Mouse (Mus musculus) liver, embryonic 13.5 days (tissue): ENCODE data around the gene Lhx4. TPM values are rescaled to one million over a fixed set of nuclear protein-coding genes. Genes with fewer than 3 reads are reported as not detected.

Source experiments
- ATAC-seq: fragments of 200-750 bp; cut with Nextera tagmentation; 2 replicates; pipeline ENCODE4 v1.8.0; 2017; ENCODE audit warnings: low read depth, mild to moderate bottlenecking, moderate number of reproducible peaks, moderate library complexity
- DNase-seq: peaks from one replicate; pipeline ENCODE4 v3.0.0; 2022
- H3K27ac ChIP-seq: fragments of 300-500 bp; sonication (generic); 2 replicates; pipeline ENCODE4 v1.5.1; 2015; ENCODE audit warnings: moderate library complexity, mild to moderate bottlenecking, inconsistent platforms
- H3K27me3 ChIP-seq: fragments of 300-500 bp; sonication (generic); 2 replicates; pipeline ENCODE4 v1.6.1; 2015; ENCODE audit warnings: mild to moderate bottlenecking, inconsistent platforms
- H3K36me3 ChIP-seq: fragments of 300-500 bp; sonication (generic); 2 replicates; pipeline ENCODE4 v1.6.1; 2015; ENCODE audit warnings: mild to moderate bottlenecking, inconsistent platforms
- H3K4me1 ChIP-seq: fragments of 300-500 bp; sonication (generic); replicated peaks from 2 replicates; pipeline ENCODE4 v1.6.1; 2015; ENCODE audit warnings: inconsistent platforms
- H3K4me2 ChIP-seq: fragments of 300-500 bp; sonication (generic); 2 replicates; pipeline ENCODE4 v1.6.1; 2015; ENCODE audit warnings: inconsistent platforms, mild to moderate bottlenecking, moderate library complexity
- H3K4me3 ChIP-seq: fragments of 300-500 bp; sonication (generic); replicated peaks from 2 replicates; pipeline ENCODE4 v1.5.1; 2015; ENCODE audit warnings: mild to moderate bottlenecking, inconsistent platforms
- H3K9ac ChIP-seq: fragments of 300-500 bp; sonication (generic); 2 replicates; pipeline ENCODE4 v1.6.1; 2015; ENCODE audit warnings: mild to moderate bottlenecking, inconsistent platforms
- H3K9me3 ChIP-seq: fragments of 300-500 bp; sonication (generic); replicated peaks from 2 replicates; pipeline ENCODE4 v1.6.1; 2016; ENCODE audit warnings: inconsistent platforms
- WGBS: fragments of 180-500 bp; shearing (Covaris S2); methylation state at CpG from one replicate; pipeline ENCODE4 v1.1.7; 2015; ENCODE audit not compliant: insufficient replicate concordance; 5-methylcytosine and 5-hydroxymethylcytosine counted together
- polyA plus RNA-seq: library from polyadenylated mRNA; unstranded; fragments of >200 nt; fragmentation: Nextera tagmentation; extraction: Ambion mirVana; gene quantifications from 2 replicates; pipeline ENCODE4 v1.2.1, GENCODE M21; 2015

Lhx4 gene
- polyA plus RNA-seq, 1 experiment from 2014 or later, result not detected

DNA sequence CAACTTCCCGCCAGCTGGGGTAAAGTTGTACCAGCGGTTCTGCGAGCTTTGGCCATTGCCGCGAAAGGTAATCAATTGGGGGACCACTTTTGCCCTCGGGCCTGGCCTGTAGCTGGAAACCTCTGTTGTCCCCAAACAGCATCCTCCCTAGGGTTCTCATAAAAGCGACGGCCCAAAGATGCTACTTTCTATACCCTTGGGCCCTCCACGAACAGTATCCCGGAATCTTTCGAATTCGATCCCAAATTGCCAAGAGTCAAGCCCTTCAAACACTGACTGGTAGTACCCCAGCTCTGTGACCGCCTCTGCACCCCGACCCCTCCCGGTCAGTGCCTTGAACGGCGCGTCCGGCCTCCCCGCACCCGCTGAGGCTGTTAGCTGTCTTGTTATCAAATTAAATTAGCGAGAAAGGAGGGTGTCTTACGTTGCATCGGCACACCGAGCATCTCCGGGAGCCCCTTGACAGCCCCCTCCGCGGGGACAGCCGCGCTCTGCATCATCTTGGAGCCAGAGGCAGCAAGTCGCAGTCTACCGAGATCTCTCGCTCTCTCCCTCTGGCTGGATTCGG lies 10.0 kb downstream of the Lhx4 start:
- ATAC-seq, result no peak
- H3K36me3 ChIP-seq, result no peaks in the 10 kb centered on the region
- no peak overlapping the region for H3K27ac ChIP-seq
- peak overlapping the region; percentile 55 for H3K4me3 ChIP-seq
- H3K4me2 ChIP-seq, result peak overlapping the region; percentile 75
- peaks cover 94% of the 10 kb centered on the region for H3K27me3 ChIP-seq
- peaks cover 26% of the 10 kb centered on the region for H3K4me1 ChIP-seq
- 1% methylated on average over 34 of the region's 34 CpGs for WGBS
- DNase-seq, result no peak
- H3K9me3 ChIP-seq, result no peaks in the 10 kb centered on the region
- no peak overlapping the region for H3K9ac ChIP-seq

DNA sequence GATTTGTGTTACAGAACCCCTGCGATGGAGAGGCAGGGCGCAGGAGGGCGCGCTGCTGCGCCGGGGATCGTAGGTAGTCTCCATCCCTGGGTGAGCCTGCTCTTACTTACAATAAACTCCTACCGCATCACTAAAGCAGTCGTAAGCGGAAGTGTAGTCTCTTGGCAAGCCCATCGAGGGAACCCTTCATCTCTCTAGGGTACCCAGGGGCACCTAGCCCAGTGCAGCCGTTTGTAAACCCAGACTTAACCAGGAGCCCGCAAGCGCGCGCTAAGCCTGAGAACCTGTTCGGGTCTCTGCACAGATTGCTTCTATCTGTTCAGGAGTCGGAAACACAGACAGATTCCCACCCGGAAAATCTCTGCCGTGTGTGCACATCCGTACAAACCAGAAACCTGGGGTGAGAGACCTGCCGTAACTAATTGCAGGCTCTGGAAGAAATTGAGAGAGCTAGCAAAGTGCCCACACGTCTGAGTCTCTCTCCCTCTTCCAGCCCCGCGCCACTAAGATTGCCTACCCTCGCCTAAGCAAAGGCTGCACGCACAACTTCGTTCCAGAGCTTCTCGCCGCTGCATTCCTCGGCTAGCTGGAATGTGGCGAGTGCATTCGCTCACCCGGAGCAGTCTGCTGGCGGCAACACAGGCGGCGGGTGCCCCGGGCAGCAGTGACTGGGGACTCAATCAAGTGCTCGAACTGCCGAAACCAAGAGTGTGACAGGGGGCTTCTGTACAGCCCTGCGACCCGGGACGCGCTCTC lies 10.7 kb downstream of the Lhx4 start:
- Histone ChIP-seq H3K4me1 (peaks cover 29% of the 10 kb centered on the region), H3K27me3 (peaks cover 94% of the 10 kb centered on the region), H3K36me3 (no peaks in the 10 kb centered on the region), H3K27ac (no peak overlapping the region), H3K9me3 (no peaks in the 10 kb centered on the region), H3K9ac (no peak overlapping the region), H3K4me3 (no peak overlapping the region), H3K4me2 (peak overlapping the region; percentile 75; the same call in 1 of the 2 replicates)
- ATAC-seq (no peak), DNase-seq (no peak)
- 2% methylated on average over 44 of the region's 44 CpGs for WGBS

DNA sequence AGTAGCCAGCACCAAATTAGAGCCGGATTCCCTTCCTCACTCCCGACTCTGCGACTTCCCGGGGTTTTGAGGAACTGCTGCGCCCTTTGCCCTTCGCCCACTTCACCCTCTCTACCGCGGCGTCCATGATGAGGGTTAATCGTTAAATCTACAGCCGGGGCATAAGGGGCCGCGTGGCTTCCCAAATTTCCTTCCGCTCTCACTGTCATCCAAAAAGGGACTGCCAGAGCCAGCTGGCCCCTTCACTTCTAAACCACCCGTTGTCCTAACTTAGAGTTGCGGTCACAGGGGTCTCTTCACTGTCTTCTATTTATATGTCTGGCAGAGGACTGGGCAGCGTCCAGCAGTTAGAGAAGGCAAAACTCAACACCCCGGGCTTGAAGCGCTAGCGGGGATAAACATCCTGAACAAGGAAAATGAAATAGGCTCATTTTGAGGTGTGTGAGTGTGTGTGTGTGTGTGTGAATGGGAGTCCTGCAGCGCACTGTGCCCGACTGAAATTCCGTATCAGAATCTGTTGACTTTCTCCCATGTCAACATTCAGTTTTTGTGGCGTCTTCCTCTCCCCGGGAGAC lies 13.6 kb downstream of the Lhx4 start:
- Histone ChIP-seq H3K4me2 (no peak overlapping the region), H3K4me3 (peak overlapping the region; percentile 6; the same call in 1 of the 2 replicates), H3K27ac (no peak overlapping the region), H3K9ac (no peak overlapping the region), H3K9me3 (no peaks in the 10 kb centered on the region), H3K36me3 (no peaks in the 10 kb centered on the region), H3K4me1 (peaks cover 29% of the 10 kb centered on the region), H3K27me3 (peaks cover 99% of the 10 kb centered on the region)
- no peak for ATAC-seq
- DNase-seq, result no peak
- 2% methylated on average over 25 of the region's 25 CpGs for WGBS

DNA sequence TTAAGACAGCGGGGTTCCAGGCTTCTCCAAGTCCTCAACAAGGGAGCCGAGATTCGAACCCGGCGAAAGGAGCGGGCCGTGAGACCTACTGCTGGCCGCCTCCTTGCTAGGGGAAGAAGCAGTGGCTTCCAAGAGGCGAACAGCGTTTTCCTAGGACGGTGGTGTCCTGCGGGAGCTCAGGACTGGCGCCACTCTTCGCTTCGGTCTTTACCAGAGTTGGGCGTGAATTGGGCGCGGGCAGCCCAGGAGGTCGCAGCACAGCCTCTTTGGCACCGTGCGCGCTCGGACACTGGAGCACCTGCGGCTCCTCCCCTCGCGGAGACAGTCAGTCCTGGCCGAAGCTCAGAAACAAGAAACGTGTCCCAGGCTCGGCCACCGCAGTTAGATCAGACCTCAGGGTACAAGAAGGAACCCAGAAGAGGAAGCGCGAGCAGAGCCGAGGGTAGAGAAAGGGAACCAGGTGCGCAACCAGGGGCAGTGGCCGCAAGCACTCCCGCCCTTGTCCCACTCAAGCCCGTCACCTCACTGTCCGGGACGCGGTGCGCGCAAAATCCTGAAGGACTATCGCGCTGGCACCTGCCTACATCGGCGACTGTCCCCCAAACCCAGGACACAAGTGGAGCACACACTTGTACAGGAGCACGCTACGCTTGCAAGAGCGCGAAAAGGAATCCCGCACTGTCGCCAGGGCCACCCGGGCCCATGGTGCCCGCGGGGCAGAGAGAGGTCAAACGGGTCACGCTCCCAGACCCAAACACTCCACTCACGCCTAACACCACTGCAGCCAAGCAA lies 14.3 kb downstream of the Lhx4 start:
- under 1% methylated on average over 58 of the region's 58 CpGs for WGBS
- H3K4me3 ChIP-seq, result peak overlapping the region; percentile 6; the same call in 1 of the 2 replicates
- DNase-seq, result no peak

DNA sequence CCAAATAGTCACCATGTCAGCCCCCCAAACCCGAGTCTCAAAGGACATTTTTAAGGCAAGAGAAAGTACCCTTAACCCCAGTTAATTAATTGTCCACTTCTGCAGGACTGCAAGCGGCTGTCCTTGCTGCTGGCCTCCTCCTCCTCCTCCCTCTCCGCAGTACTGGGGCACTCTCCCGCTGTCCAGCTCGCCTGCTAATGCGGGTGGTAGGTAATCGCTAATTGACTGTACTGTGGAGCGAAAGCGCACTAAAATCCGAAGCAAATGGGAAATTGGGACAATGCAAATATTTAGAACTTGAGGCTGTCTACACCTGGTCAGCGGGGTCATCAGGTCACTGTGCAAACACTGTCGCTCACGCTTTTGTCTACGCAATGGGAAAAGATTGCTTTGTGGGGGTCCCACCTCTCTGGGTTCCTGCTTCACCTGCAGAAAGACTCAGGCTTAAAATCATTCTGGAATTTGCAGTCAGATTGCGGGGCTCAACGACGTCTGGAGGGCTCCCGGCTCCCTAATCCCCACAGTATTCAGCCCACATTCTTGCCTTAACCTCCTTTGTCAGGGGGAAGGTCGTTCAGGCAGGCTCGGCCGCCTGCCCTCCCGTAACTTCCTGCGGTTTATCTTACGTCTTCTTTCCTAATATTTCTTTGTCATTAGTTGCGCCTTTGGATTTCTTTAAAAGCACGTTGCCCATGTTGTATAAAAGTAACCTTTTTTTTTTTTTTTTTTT lies 15.2 kb downstream of the Lhx4 start:
- Histone ChIP-seq H3K9me3 (no peaks in the 10 kb centered on the region), H3K4me1 (peaks cover 12% of the 10 kb centered on the region; the same call in 1 of the 2 replicates), H3K4me2 (no peak overlapping the region), H3K36me3 (no peaks in the 10 kb centered on the region), H3K9ac (no peak overlapping the region), H3K27me3 (peaks cover 99% of the 10 kb centered on the region), H3K27ac (no peak overlapping the region), H3K4me3 (no peak overlapping the region)
- ATAC-seq (no peak), DNase-seq (no peak)
- 1% methylated on average over 26 of the region's 26 CpGs for WGBS

More for the DNA sequence above, 14.3 kb downstream of the Lhx4 start:
- H3K9me3 ChIP-seq, result no peaks in the 10 kb centered on the region
- H3K27ac ChIP-seq, result no peak overlapping the region
- peaks cover 99% of the 10 kb centered on the region for H3K27me3 ChIP-seq
- ATAC-seq, result no peak
- peaks cover 22% of the 10 kb centered on the region for H3K4me1 ChIP-seq
- H3K4me2 ChIP-seq, result 0 out of 2 replicates have a peak overlapping the region, but pooled peaks have one; percentile 8
- H3K9ac ChIP-seq, result no peak overlapping the region
- no peaks in the 10 kb centered on the region for H3K36me3 ChIP-seq

DNA sequence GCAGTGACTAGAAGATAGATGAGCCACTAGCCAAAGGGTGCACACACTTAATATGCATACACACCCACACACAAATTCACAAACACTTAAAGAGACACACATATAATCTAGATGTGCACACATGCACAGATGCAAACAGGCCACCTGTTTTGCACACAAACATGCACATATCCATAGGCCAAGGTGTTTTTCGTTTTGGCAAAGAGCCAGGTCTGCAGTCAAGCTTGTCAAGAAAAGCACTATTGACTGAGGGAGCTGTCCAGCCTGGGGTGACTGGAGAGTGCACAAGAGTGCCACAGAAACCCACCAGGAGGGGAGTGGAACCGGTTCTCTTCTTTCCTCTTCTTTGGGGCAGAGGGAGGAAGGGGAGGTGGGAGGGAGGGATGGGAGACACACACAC lies 20.3 kb downstream of the Lhx4 start:
- DNase-seq (no peak), ATAC-seq (no peak)
- no peaks in the 10 kb centered on the region for H3K9me3 ChIP-seq
- no peak overlapping the region for H3K27ac ChIP-seq
- H3K27me3 ChIP-seq, result peaks cover 96% of the 10 kb centered on the region
- no peaks in the 10 kb centered on the region for H3K36me3 ChIP-seq
- WGBS, result 0% methylated on average over 2 of the region's 2 CpGs
- no peak overlapping the region for H3K4me2 ChIP-seq
- no peak overlapping the region for H3K9ac ChIP-seq
- H3K4me1 ChIP-seq, result no peaks in the 10 kb centered on the region
- no peak overlapping the region for H3K4me3 ChIP-seq

DNA sequence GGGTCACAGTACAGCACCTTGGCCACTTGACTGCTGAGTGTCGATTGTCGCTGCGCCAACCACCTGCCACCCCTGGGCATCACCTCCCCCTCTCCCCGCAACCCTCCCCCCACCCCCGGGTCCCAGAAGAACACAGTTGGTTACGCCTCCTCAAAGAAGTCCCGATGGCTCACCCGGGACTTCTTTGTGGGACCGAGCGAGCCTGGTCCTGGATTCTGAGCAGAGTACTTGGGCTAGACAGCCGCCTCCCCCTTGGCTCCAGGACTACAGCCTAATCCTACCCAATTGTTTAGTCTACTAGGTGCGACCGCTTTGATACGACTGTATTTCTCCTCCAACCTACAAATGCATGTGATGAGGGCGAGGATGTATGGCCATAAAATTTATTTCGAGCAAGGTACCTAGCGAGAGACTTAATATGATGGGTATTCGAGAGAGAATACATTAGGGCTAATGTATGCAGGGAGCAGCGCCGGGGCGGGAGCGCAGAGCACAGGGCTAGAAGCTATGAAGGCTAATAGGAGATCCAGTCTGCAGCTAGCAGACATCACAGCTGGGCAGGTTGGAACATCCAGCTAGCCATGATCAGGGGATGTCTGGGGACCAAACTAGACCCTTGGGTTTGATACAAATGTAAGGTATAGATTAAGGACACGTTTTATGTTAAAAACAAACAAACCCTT lies 22.2 kb downstream of the Lhx4 start:
- 4% methylated on average over 23 of the region's 23 CpGs for WGBS
- peaks cover 92% of the 10 kb centered on the region for H3K27me3 ChIP-seq

DNA sequence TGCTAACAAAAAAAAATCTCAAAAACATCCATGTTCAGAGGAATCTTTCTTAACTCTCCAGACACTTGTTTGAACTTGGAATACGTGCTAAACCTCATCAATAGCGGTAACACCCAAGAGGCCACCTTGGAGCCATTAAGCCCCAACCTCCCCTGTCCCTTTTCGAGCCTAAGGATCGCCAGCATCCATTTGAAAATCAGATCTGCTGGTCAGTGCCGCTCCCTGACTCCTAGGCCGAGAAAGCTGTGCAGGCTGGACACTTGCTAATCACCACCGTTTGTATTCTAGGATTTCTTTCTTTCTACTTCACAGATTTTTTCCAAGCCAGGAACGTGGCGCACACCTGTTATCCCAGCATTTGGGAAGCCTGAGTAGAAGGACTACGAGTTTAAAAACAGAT lies 23.7 kb downstream of the Lhx4 start:
- Histone ChIP-seq H3K4me3 (no peak overlapping the region), H3K4me2 (no peak overlapping the region), H3K27me3 (peaks cover 93% of the 10 kb centered on the region), H3K9me3 (no peaks in the 10 kb centered on the region), H3K9ac (no peak overlapping the region), H3K4me1 (no peaks in the 10 kb centered on the region), H3K36me3 (no peaks in the 10 kb centered on the region), H3K27ac (no peak overlapping the region)
- ATAC-seq (no peak), DNase-seq (no peak)
- WGBS, result 27% methylated on average over 10 of the region's 10 CpGs

More for the DNA sequence above, 22.2 kb downstream of the Lhx4 start:
- DNase-seq (no peak), ATAC-seq (no peak)
- Histone ChIP-seq H3K4me3 (no peak overlapping the region), H3K4me1 (no peaks in the 10 kb centered on the region), H3K9ac (no peak overlapping the region), H3K4me2 (no peak overlapping the region), H3K36me3 (no peaks in the 10 kb centered on the region), H3K27ac (no peak overlapping the region), H3K9me3 (no peaks in the 10 kb centered on the region)

DNA sequence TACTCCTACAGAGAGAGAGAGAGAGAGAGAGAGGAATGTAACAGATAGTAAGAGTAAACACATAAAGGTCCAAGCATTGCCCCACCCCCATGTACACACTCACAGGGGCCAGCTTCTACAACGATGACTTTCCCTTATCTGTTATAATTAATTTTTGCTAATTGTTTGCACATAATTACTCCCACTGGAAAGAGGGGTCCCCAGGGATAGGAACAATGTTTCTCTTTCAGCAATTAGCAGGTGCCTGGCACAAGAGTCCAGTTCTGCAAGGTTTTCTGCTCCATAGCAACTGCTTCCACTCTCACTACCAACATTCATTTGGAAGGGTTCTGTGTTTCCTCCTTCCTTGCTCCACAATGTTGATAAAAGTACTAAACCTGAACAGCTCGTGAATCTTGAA lies 25.6 kb downstream of the Lhx4 start:
- H3K4me1 ChIP-seq, result no peaks in the 10 kb centered on the region
- H3K27me3 ChIP-seq, result peaks cover 89% of the 10 kb centered on the region
- H3K9ac ChIP-seq, result no peak overlapping the region
- no peak overlapping the region for H3K27ac ChIP-seq
- H3K36me3 ChIP-seq, result no peaks in the 10 kb centered on the region
- no peak overlapping the region for H3K4me3 ChIP-seq
- H3K4me2 ChIP-seq, result no peak overlapping the region
- DNase-seq (no peak), ATAC-seq (no peak)
- no peaks in the 10 kb centered on the region for H3K9me3 ChIP-seq
- WGBS, result 51% methylated on average over 2 of the region's 2 CpGs

DNA sequence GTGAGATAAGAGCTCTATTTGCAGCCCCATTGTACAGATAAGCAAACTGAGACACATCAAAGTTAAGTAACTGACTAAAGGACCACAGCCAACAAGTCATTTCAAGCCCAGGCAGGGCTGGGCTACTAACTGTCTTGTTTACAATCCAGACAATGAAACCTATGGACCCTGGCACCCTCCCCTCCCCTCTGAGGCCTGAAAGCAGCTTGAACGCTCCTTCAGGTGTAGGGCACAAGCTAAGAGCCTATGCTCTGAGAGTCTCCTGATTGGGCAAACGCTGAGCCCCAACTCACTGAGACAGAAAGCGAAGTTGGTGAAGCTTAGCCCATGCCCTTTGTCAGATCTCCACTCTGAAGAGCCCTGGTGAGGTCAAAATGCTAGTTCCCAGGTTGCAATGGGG lies 27.2 kb downstream of the Lhx4 start:
- Histone ChIP-seq H3K27me3 (peaks cover 81% of the 10 kb centered on the region), H3K36me3 (no peaks in the 10 kb centered on the region), H3K4me2 (no peak overlapping the region), H3K4me1 (no peaks in the 10 kb centered on the region), H3K27ac (no peak overlapping the region), H3K9me3 (no peaks in the 10 kb centered on the region), H3K4me3 (no peak overlapping the region), H3K9ac (no peak overlapping the region)
- 56% methylated on average over 3 of the region's 3 CpGs for WGBS
- DNase-seq, result no peak
- ATAC-seq, result no peak
